Mouse (Mus musculus): ENCODE measurements around the gene Nit1. TPM values are rescaled to one million over a fixed set of nuclear protein-coding genes. Genes with fewer than 3 reads are reported as not detected.

Gene Nit1
- polyA plus RNA-seq, 1 experiment from 2014 or later = 73.4 TPM

- Histone ChIP-seq H3K27me3 (ENCODE audit: insufficient read depth, low read length) (no peaks in the 10 kb centered on the region), H3K4me2 (ENCODE audit: low read depth, low read length) (no peak overlapping the region), H3K36me3 (replicated peaks; ENCODE audit: insufficient read depth, low read length) (peaks cover 22% of the 10 kb centered on the region), H3K9me3 (ENCODE audit: low read length) (no peaks in the 10 kb centered on the region), H3K4me3 (ENCODE audit: low read depth, low read length) (no peak overlapping the region), H3K27ac (ENCODE audit: low read depth) (no peak overlapping the region), H3K4me1 (ENCODE audit: insufficient read depth) (peaks cover 5% of the 10 kb centered on the region; the same call in 1 of the 2 replicates), H3K9ac (replicated peaks) (no peak overlapping the region)
- WGBS (ENCODE audit: insufficient replicate concordance) = 66% methylated on average over 4 of the region's 4 CpGs
- DNase-seq (no peak), ATAC-seq (no peak)
- TF ChIP-seq CTCF (IDR thresholded peaks at IDR 0.05; ENCODE audit: low read depth) (peak; percentile 85), EP300 (IDR thresholded peaks at IDR 0.05; ENCODE audit: low read depth) (no peak)
Observed at GRCm38 (mm10) chr1:171358421-171358820, 13.0 kb upstream of the Nit1 start.

- ATAC-seq (no peak), DNase-seq (no peak)
- Histone ChIP-seq H3K36me3 (replicated peaks; ENCODE audit: insufficient read depth, low read length) (peaks cover 22% of the 10 kb centered on the region), H3K4me3 (ENCODE audit: low read depth, low read length) (no peak overlapping the region), H3K4me2 (ENCODE audit: low read depth, low read length) (no peak overlapping the region), H3K27me3 (ENCODE audit: insufficient read depth, low read length) (no peaks in the 10 kb centered on the region), H3K27ac (ENCODE audit: low read depth) (no peak overlapping the region), H3K4me1 (ENCODE audit: insufficient read depth) (peaks cover 5% of the 10 kb centered on the region; the same call in 1 of the 2 replicates), H3K9ac (replicated peaks) (no peak overlapping the region), H3K9me3 (ENCODE audit: low read length) (no peaks in the 10 kb centered on the region)
- TF ChIP-seq EP300 (IDR thresholded peaks at IDR 0.05; ENCODE audit: low read depth) = no peak
- TF ChIP-seq CTCF (IDR thresholded peaks at IDR 0.05; ENCODE audit: low read depth) = no peak
- WGBS (ENCODE audit: insufficient replicate concordance) = 91% methylated on average over 2 of the region's 2 CpGs
Observed at GRCm38 (mm10) chr1:171356814-171357213, 11.4 kb upstream of the Nit1 start.

GRCm38 (mm10) chr1:171355812-171356340, 10.4 kb upstream of the Nit1 start:
- 77% methylated on average over 5 of the region's 5 CpGs for WGBS (ENCODE audit: insufficient replicate concordance)
- peaks cover 22% of the 10 kb centered on the region for H3K36me3 ChIP-seq (replicated peaks; ENCODE audit: insufficient read depth, low read length)
- H3K9me3 ChIP-seq (ENCODE audit: low read length) = no peaks in the 10 kb centered on the region
- H3K4me2 ChIP-seq (ENCODE audit: low read depth, low read length) = no peak overlapping the region
- peaks cover 6% of the 10 kb centered on the region; the same call in 1 of the 2 replicates for H3K4me1 ChIP-seq (ENCODE audit: insufficient read depth)
- DNase-seq (peak; percentile 67), ATAC-seq (no peak)
- H3K4me3 ChIP-seq (ENCODE audit: low read depth, low read length) = no peak overlapping the region
- no peak overlapping the region for H3K9ac ChIP-seq (replicated peaks)
- H3K27me3 ChIP-seq (ENCODE audit: insufficient read depth, low read length) = no peaks in the 10 kb centered on the region
- peak; percentile 78 for TF ChIP-seq CTCF (IDR thresholded peaks at IDR 0.05; ENCODE audit: low read depth)
- TF ChIP-seq EP300 (IDR thresholded peaks at IDR 0.05; ENCODE audit: low read depth) = no peak
- H3K27ac ChIP-seq (ENCODE audit: low read depth) = no peak overlapping the region

GRCm38 (mm10) chr1:171349210-171349609, 3.8 kb upstream of the Nit1 start:
- peaks cover 22% of the 10 kb centered on the region for H3K4me1 ChIP-seq (ENCODE audit: insufficient read depth)
- no peaks in the 10 kb centered on the region; the same call in 1 of the 2 replicates for H3K9me3 ChIP-seq (ENCODE audit: low read length)
- no peak overlapping the region for H3K9ac ChIP-seq (replicated peaks)
- DNase-seq (no peak), ATAC-seq (no peak)
- H3K27ac ChIP-seq (ENCODE audit: low read depth) = no peak overlapping the region
- no peak overlapping the region for H3K4me2 ChIP-seq (ENCODE audit: low read depth, low read length)
- 0 out of 2 replicates have a peak, but pooled peaks cover 4% of the 10 kb centered on the region for H3K36me3 ChIP-seq (replicated peaks; ENCODE audit: insufficient read depth, low read length)
- no peaks in the 10 kb centered on the region for H3K27me3 ChIP-seq (ENCODE audit: insufficient read depth, low read length)
- no peak overlapping the region for H3K4me3 ChIP-seq (ENCODE audit: low read depth, low read length)
- TF ChIP-seq CTCF (IDR thresholded peaks at IDR 0.05; ENCODE audit: low read depth) (no peak), EP300 (IDR thresholded peaks at IDR 0.05; ENCODE audit: low read depth) (no peak)
- 88% methylated on average over 2 of the region's 2 CpGs for WGBS (ENCODE audit: insufficient replicate concordance)

GRCm38 (mm10) chr1:171348665-171349064, 3.2 kb upstream of the Nit1 start:
- ATAC-seq (no peak), DNase-seq (no peak)
- H3K9ac ChIP-seq (replicated peaks) = no peak overlapping the region
- 88% methylated on average over 3 of the region's 3 CpGs for WGBS (ENCODE audit: insufficient replicate concordance)
- no peak overlapping the region for H3K4me3 ChIP-seq (ENCODE audit: low read depth, low read length)
- H3K27me3 ChIP-seq (ENCODE audit: insufficient read depth, low read length) = no peaks in the 10 kb centered on the region
- H3K9me3 ChIP-seq (ENCODE audit: low read length) = no peaks in the 10 kb centered on the region; the same call in 1 of the 2 replicates
- no peak overlapping the region for H3K27ac ChIP-seq (ENCODE audit: low read depth)
- peaks cover 22% of the 10 kb centered on the region for H3K4me1 ChIP-seq (ENCODE audit: insufficient read depth)
- 0 out of 2 replicates have a peak, but pooled peaks cover 4% of the 10 kb centered on the region for H3K36me3 ChIP-seq (replicated peaks; ENCODE audit: insufficient read depth, low read length)
- no peak overlapping the region for H3K4me2 ChIP-seq (ENCODE audit: low read depth, low read length)
- TF ChIP-seq EP300 (IDR thresholded peaks at IDR 0.05; ENCODE audit: low read depth) = no peak
- no peak for TF ChIP-seq CTCF (IDR thresholded peaks at IDR 0.05; ENCODE audit: low read depth)

- under 1% methylated on average over 14 of the region's 14 CpGs for WGBS (ENCODE audit: insufficient replicate concordance)
- Histone ChIP-seq H3K36me3 (replicated peaks; ENCODE audit: insufficient read depth, low read length) (peaks cover 21% of the 10 kb centered on the region), H3K27me3 (ENCODE audit: insufficient read depth, low read length) (no peaks in the 10 kb centered on the region), H3K9ac (replicated peaks) (peak overlapping the region; percentile 75), H3K4me3 (ENCODE audit: low read depth, low read length) (peak overlapping the region; percentile 85), H3K9me3 (ENCODE audit: low read length) (no peaks in the 10 kb centered on the region; the same call in 1 of the 2 replicates), H3K4me1 (ENCODE audit: insufficient read depth) (peaks cover 25% of the 10 kb centered on the region), H3K27ac (ENCODE audit: low read depth) (peak overlapping the region; percentile 50), H3K4me2 (ENCODE audit: low read depth, low read length) (peak overlapping the region; percentile 74)
- DNase-seq (no peak), ATAC-seq (peak; percentile 12)
- TF ChIP-seq CTCF (IDR thresholded peaks at IDR 0.05; ENCODE audit: low read depth) = no peak
- TF ChIP-seq EP300 (IDR thresholded peaks at IDR 0.05; ENCODE audit: low read depth) = no peak
Observed at GRCm38 (mm10) chr1:171346095-171346450, 627 bp upstream of the Nit1 start.
